Mouse (Mus musculus) thymus, adult 2 months (tissue): ENCODE measurements around the gene Crtc1.

ENCODE experiments used
- CTCF ChIP-seq: fragments of 200-500 bp; IDR thresholded peaks from 2 replicates; pipeline ENCODE4 v1.5.1; 2012; ENCODE audit warnings: mild to moderate bottlenecking, control low read depth, low read length, moderate library complexity, borderline replicate concordance; ENCODE audit not compliant: control insufficient read depth, poor library complexity, insufficient read depth; ENCODE audit errors: extremely low read depth
- POLR2A ChIP-seq: fragments of 200-500 bp; IDR thresholded peaks from 2 replicates; pipeline ENCODE4 v1.6.1; 2012; ENCODE audit warnings: mild to moderate bottlenecking, low read length, control low read depth, moderate library complexity; ENCODE audit not compliant: control insufficient read depth, poor library complexity, insufficient read depth; ENCODE audit errors: extremely low read depth

DNA sequence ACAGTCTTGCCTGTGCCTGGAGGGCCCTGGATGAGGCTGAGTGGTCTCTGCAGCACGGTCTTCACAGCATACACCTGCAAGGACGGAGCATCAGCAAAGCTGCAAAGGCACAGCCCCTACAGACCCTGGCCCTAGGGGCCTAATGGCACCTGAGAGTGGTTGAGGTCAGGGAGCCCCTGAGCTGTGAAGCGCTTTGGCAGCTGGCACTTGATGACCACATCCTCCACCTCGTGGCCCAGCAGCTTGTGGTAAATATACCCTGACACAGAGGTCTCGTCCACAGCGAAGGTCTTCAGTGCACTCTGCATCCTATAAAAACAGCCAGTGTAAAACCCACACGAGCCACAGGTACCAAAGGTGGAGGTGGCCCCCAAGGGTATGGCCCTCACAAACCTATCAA is 100.4 kb downstream of the Crtc1 start:
- TF ChIP-seq CTCF (no peak), POLR2A (no peak)
